Mouse (Mus musculus): ENCODE data around the gene Gabbr2. TPM values are rescaled to one million over a fixed set of nuclear protein-coding genes. Genes with fewer than 3 reads are reported as not detected.

Gabbr2 gene
- total and polyA plus RNA-seq, 2 experiments from 2014 or later: 17.7 to 98.9 TPM

DNA sequence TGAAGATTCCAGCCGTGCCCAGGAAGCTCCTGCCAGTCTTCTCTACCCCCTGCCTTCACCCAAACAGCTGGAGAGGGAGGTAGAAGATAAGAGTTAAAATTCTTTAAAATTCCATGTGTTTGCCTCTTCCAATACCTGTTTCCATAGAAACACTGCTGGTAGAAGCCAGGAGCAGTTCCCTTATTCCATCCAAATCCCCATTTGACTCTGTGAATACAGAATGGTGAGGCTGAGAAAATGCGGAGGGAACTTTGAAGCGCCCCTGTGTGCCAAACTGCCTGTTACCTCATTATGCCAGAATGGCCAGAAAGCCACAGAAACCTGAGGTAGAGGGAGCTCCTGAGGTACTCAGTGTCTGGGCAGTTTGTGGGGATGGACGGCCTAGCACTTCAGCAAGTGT is 281.1 kb downstream of the Gabbr2 start:
- 44% methylated on average over 4 of the region's 4 CpGs for WGBS

DNA sequence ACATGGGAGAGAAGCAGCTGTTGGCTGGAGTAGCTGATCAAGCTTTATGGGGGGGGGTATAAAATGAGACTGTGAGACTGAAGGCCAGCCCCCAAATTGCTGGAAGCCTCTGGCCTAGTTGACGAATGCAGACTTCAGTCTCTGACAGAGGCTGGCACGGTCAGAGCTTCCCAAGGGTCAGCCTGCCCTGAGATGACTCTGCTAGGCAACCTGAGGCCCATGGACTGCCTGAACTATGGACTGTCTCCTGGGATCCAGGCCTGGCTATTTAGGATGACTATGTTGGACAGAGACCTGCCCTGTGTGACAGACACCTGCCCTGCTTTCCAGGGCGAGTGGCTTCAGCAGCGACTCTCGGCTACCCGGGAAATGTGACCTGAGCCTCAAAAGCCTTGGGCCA is 281.7 kb downstream of the Gabbr2 start:
- H3K9me3 ChIP-seq (ENCODE audit: low read length): no peaks in the 10 kb centered on the region
- WGBS: 30% methylated on average over 6 of the region's 6 CpGs
- peak overlapping the region; percentile 51 for H3K27ac ChIP-seq
- no peak overlapping the region for H3K9ac ChIP-seq (replicated peaks; ENCODE audit: low read length)
- TF ChIP-seq CTCF (IDR thresholded peaks at IDR 0.05; ENCODE audit: low read depth): no peak
- H3K36me3 ChIP-seq (ENCODE audit: insufficient read depth, low read length): no peaks in the 10 kb centered on the region
- DNase-seq (ENCODE audit: low spot score): no peak
- no peaks in the 10 kb centered on the region for H3K27me3 ChIP-seq (ENCODE audit: insufficient read depth, low read length)
- peak; percentile 36 for ATAC-seq
- no peak overlapping the region for H3K4me2 ChIP-seq (ENCODE audit: low read depth, low read length)
- no peak overlapping the region for H3K4me3 ChIP-seq (ENCODE audit: low read length)
- H3K4me1 ChIP-seq (ENCODE audit: insufficient read depth, low read length): peaks cover 12% of the 10 kb centered on the region; the same call in 1 of the 2 replicates

More for the DNA sequence above, 281.1 kb downstream of the Gabbr2 start:
- Histone ChIP-seq H3K36me3 (ENCODE audit: insufficient read depth, low read length) (no peaks in the 10 kb centered on the region), H3K4me1 (ENCODE audit: insufficient read depth, low read length) (peaks cover 12% of the 10 kb centered on the region; the same call in 1 of the 2 replicates), H3K4me2 (ENCODE audit: low read depth, low read length) (no peak overlapping the region), H3K27me3 (ENCODE audit: insufficient read depth, low read length) (no peaks in the 10 kb centered on the region), H3K27ac (peak overlapping the region; percentile 51), H3K9ac (replicated peaks; ENCODE audit: low read length) (no peak overlapping the region; the same call in 1 of the 2 replicates), H3K4me3 (ENCODE audit: low read length) (no peak overlapping the region), H3K9me3 (ENCODE audit: low read length) (no peaks in the 10 kb centered on the region)
- TF ChIP-seq CTCF (IDR thresholded peaks at IDR 0.05; ENCODE audit: low read depth): 0 out of 2 replicates have a peak, but pooled peaks have one; percentile 13
- ATAC-seq (0 out of 2 replicates have a peak, but pooled peaks have one; percentile 16), DNase-seq (ENCODE audit: low spot score) (peak; percentile 28)

DNA sequence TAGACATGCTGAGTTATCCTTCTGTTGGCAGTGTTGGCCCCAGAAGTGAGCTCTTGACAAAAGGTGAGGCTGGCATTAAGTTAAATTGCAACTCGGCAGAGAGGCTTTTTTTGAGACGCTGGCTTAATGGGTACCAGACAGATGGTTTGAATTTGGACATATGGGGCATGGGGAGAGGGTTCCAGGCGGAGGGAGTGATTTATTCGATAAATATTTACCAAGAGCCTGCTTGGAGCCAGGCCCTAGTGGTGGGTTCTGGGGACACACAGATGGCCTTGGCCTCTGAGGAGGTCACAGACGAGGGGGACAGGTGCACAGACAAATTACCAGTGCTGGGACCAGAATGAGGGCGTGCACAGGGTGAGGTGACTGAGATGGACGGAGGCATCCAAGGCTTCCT is 282.2 kb downstream of the Gabbr2 start:
- H3K9ac ChIP-seq (replicated peaks; ENCODE audit: low read length): no peak overlapping the region
- WGBS: 57% methylated on average over 7 of the region's 7 CpGs
- ATAC-seq: peak; percentile 19

DNA sequence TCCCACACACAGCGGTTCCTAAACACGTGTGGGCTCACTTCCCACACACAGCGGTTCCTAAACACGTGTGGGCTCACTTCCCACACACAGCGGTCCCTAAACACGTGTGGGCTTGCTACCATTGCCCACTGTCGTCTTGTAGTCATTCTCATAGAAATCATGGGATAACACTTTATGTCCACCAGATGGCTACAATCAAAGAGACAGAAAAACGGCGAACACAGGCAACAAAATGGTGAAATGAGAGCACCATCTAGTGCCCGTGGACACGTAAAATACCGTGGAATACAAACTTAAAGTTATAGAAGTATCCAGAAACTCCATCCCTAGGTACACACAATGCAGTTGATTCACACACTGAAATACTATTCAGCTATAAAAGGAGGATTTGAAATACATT is 285.9 kb downstream of the Gabbr2 start:
- WGBS: 61% methylated on average over 12 of the region's 12 CpGs
- Histone ChIP-seq H3K9ac (replicated peaks; ENCODE audit: low read length) (no peak overlapping the region), H3K27ac (no peak overlapping the region), H3K9me3 (ENCODE audit: low read length) (no peaks in the 10 kb centered on the region), H3K4me1 (ENCODE audit: insufficient read depth, low read length) (peaks cover 12% of the 10 kb centered on the region; the same call in 1 of the 2 replicates), H3K36me3 (ENCODE audit: insufficient read depth, low read length) (no peaks in the 10 kb centered on the region), H3K4me3 (ENCODE audit: low read length) (no peak overlapping the region), H3K4me2 (ENCODE audit: low read depth, low read length) (no peak overlapping the region), H3K27me3 (ENCODE audit: insufficient read depth, low read length) (no peaks in the 10 kb centered on the region)
- no peak for ATAC-seq
- peak; percentile 72 for TF ChIP-seq CTCF (IDR thresholded peaks at IDR 0.05; ENCODE audit: low read depth)
- peak; percentile 61 for DNase-seq (ENCODE audit: low spot score)

More for the DNA sequence above, 282.2 kb downstream of the Gabbr2 start:
- no peak overlapping the region for H3K4me2 ChIP-seq (ENCODE audit: low read depth, low read length)
- H3K27me3 ChIP-seq (ENCODE audit: insufficient read depth, low read length): no peaks in the 10 kb centered on the region
- H3K4me1 ChIP-seq (ENCODE audit: insufficient read depth, low read length): peaks cover 12% of the 10 kb centered on the region; the same call in 1 of the 2 replicates
- TF ChIP-seq CTCF (IDR thresholded peaks at IDR 0.05; ENCODE audit: low read depth): peak; percentile 24; the same call in 1 of the 2 replicates
- H3K36me3 ChIP-seq (ENCODE audit: insufficient read depth, low read length): no peaks in the 10 kb centered on the region
- no peaks in the 10 kb centered on the region for H3K9me3 ChIP-seq (ENCODE audit: low read length)
- H3K4me3 ChIP-seq (ENCODE audit: low read length): no peak overlapping the region
- peak overlapping the region; percentile 51; the same call in 1 of the 2 replicates for H3K27ac ChIP-seq
- DNase-seq (ENCODE audit: low spot score): peak; percentile 52

DNA sequence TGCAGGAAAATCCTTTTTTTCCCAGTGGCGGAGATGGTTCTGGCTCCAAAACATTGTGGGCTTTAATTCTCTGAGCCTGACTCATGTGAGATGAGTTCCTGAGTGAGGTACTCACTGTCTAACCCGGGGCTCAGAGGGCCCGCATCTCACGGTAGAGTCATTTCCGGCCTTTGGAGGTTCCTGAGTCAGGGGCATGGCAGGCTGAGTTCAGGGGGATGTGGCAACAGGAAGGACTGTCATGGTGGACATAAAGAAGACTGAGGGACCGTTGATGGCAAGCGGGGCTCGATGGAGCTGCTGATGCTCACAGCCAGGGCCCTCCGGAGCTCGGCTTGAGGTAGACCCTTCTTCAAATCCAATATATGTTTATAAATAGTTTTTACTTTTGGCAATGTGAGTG is 288.5 kb downstream of the Gabbr2 start:
- Histone ChIP-seq H3K27ac (no peak overlapping the region), H3K9ac (replicated peaks; ENCODE audit: low read length) (no peak overlapping the region), H3K4me3 (ENCODE audit: low read length) (no peak overlapping the region), H3K4me2 (ENCODE audit: low read depth, low read length) (no peak overlapping the region), H3K9me3 (ENCODE audit: low read length) (no peaks in the 10 kb centered on the region), H3K36me3 (ENCODE audit: insufficient read depth, low read length) (no peaks in the 10 kb centered on the region), H3K4me1 (ENCODE audit: insufficient read depth, low read length) (0 out of 2 replicates have a peak, but pooled peaks cover 4% of the 10 kb centered on the region), H3K27me3 (ENCODE audit: insufficient read depth, low read length) (no peaks in the 10 kb centered on the region)
- ATAC-seq (no peak), DNase-seq (ENCODE audit: low spot score) (no peak)
- WGBS: 96% methylated on average over 10 of the region's 10 CpGs
- no peak for TF ChIP-seq CTCF (IDR thresholded peaks at IDR 0.05; ENCODE audit: low read depth)

DNA sequence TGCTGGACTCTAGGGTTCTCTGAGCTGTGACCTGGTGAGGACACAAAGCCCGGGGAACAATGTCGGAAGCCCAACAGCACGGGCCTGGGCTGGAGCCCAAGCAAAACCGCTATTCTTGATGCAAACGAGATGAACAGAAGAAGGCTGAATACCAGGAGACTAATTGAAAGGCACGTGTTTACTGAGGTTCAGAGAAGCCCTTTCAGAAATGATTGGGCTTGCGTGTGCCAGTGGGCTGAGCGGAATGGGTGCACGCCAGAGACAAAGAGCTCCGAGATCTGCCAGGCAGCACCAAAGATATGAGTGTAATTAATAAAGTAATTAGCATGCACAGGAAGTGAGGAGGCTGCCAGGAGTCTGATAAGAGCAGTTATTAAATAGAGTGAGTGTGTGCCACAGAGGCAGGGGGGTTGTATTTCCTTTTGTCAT is 291.4 kb downstream of the Gabbr2 start:
- Histone ChIP-seq H3K4me3 (ENCODE audit: low read length) (no peak overlapping the region), H3K27ac (no peak overlapping the region), H3K4me1 (ENCODE audit: insufficient read depth, low read length) (0 out of 2 replicates have a peak, but pooled peaks cover 4% of the 10 kb centered on the region), H3K4me2 (ENCODE audit: low read depth, low read length) (no peak overlapping the region), H3K9me3 (ENCODE audit: low read length) (no peaks in the 10 kb centered on the region), H3K9ac (replicated peaks; ENCODE audit: low read length) (no peak overlapping the region), H3K36me3 (ENCODE audit: insufficient read depth, low read length) (no peaks in the 10 kb centered on the region), H3K27me3 (ENCODE audit: insufficient read depth, low read length) (no peaks in the 10 kb centered on the region)
- ATAC-seq (peak; percentile 48; the same call in 1 of the 2 replicates), DNase-seq (ENCODE audit: low spot score) (peak; percentile 15)
- no peak for TF ChIP-seq CTCF (IDR thresholded peaks at IDR 0.05; ENCODE audit: low read depth)
- 33% methylated on average over 10 of the region's 10 CpGs for WGBS

DNA sequence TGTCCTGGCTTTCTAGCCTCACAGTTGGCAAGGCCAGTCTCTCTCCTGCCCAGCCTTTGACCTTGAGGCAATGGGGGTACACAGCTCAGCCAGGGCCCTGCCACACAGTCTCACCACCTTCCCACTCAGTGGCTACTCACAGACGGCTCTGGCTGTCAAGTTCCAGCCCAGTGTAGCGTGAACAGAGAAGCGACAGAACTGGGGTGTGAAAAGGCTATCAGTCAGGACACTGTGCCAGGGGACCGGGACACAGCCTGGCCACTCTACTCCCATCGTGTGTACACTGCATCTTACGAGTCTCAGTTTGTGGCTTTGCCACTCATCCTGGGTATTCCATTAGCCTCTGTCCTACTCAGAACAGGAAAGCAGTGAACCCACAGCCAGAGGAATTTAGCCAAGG is 295.2 kb downstream of the Gabbr2 start:
- WGBS: 64% methylated on average over 6 of the region's 6 CpGs
- Histone ChIP-seq H3K4me1 (ENCODE audit: insufficient read depth, low read length) (0 out of 2 replicates have a peak, but pooled peaks cover 4% of the 10 kb centered on the region), H3K4me3 (ENCODE audit: low read length) (no peak overlapping the region), H3K9ac (replicated peaks; ENCODE audit: low read length) (no peak overlapping the region), H3K9me3 (ENCODE audit: low read length) (no peaks in the 10 kb centered on the region), H3K4me2 (ENCODE audit: low read depth, low read length) (no peak overlapping the region), H3K27me3 (ENCODE audit: insufficient read depth, low read length) (no peaks in the 10 kb centered on the region), H3K36me3 (ENCODE audit: insufficient read depth, low read length) (no peaks in the 10 kb centered on the region), H3K27ac (no peak overlapping the region)
- DNase-seq (ENCODE audit: low spot score) (no peak), ATAC-seq (no peak)
- no peak for TF ChIP-seq CTCF (IDR thresholded peaks at IDR 0.05; ENCODE audit: low read depth)
